Mouse (Mus musculus): ENCODE data around the gene Nxf1. TPM values are rescaled to one million over a fixed set of nuclear protein-coding genes. Genes with fewer than 3 reads are reported as not detected.

The Nxf1 gene
- total and polyA plus RNA-seq, 3 experiments = 122 to 296 (median 231) TPM

GRCm38 (mm10) chr19:8819596-8820423 lies 62.9 kb downstream of the Nxf1 start, which contains the start of gene Hnrnpul2 (continued):
- peak; percentile 53 for TF ChIP-seq KAT2A (conservative IDR thresholded peaks at IDR 0.05; ENCODE audit: low read depth, low read length)
- no peak for TF ChIP-seq GABPA (IDR thresholded peaks at IDR 0.05; ENCODE audit: low read depth, low read length)
- TF ChIP-seq ZKSCAN1 (IDR thresholded peaks at IDR 0.05; ENCODE audit: low read depth, low read length) = no peak
- TF ChIP-seq TAL1 (IDR thresholded peaks at IDR 0.05; ENCODE audit: low read length) = no peak
- TF ChIP-seq MYB (IDR thresholded peaks at IDR 0.05; ENCODE audit: low read depth, low read length) = no peak

Other genes starting within 250 kb of the Nxf1 start
Only the 30 nearest of the 33 such genes appear.
- gene Slc22a8, start 165.8 kb upstream of the Nxf1 start, total RNA-seq (2012; rRNA removed) = not detected in 2 replicates
- gene Slc22a8, start 165.8 kb upstream of the Nxf1 start, polyA plus RNA-seq (2012; ENCODE audit: insufficient read depth in 1 of 2, insufficient read length in 2 of 2, low read depth in 1 of 2, low replicate concordance in 2 of 2, missing spikeins in 1 of 2) = not detected
- not detected in 2 replicates for gene Slc22a6, start 139.0 kb upstream of the Nxf1 start, total RNA-seq (2012; rRNA removed)
- gene Slc22a6, start 139.0 kb upstream of the Nxf1 start, polyA plus RNA-seq (2012; ENCODE audit: insufficient read depth in 1 of 2, insufficient read length in 2 of 2, low read depth in 1 of 2, low replicate concordance in 2 of 2, missing spikeins in 1 of 2) = not detected
- under 0.01 TPM in 1 of 2 replicates, not detected in the other for gene Chrm1, start 93.3 kb upstream of the Nxf1 start, total RNA-seq (2012; rRNA removed)
- gene Chrm1, start 93.3 kb upstream of the Nxf1 start, polyA plus RNA-seq (2012; ENCODE audit: insufficient read depth in 1 of 2, insufficient read length in 2 of 2, low read depth in 1 of 2, low replicate concordance in 2 of 2, missing spikeins in 1 of 2) = under 1 TPM in 1 of 2 experiments, not detected in 1; 0.01 TPM
- gene Slc3a2, start 33.7 kb upstream of the Nxf1 start, total RNA-seq (2012; rRNA removed) = 164 and 253 TPM in 2 replicates
- 100 to 1,000 TPM; 428 to 670 TPM for gene Slc3a2, start 33.7 kb upstream of the Nxf1 start, polyA plus RNA-seq (2012; ENCODE audit: insufficient read depth in 1 of 2, insufficient read length in 2 of 2, low read depth in 1 of 2, low replicate concordance in 2 of 2, missing spikeins in 1 of 2)
- gene Wdr74, start 21.2 kb upstream of the Nxf1 start, total RNA-seq (2012; rRNA removed) = 158 and 208 TPM in 2 replicates
- gene Wdr74, start 21.2 kb upstream of the Nxf1 start, polyA plus RNA-seq (2012; ENCODE audit: insufficient read depth in 1 of 2, insufficient read length in 2 of 2, low read depth in 1 of 2, low replicate concordance in 2 of 2, missing spikeins in 1 of 2) = 100 to 1,000 TPM; 208 to 803 TPM
- gene 1700092M07Rik, start 16.4 kb upstream of the Nxf1 start, total RNA-seq (2012; rRNA removed) = 3.0 and 3.3 TPM in 2 replicates
- gene 1700092M07Rik, start 16.4 kb upstream of the Nxf1 start, polyA plus RNA-seq (2012; ENCODE audit: insufficient read depth in 1 of 2, insufficient read length in 2 of 2, low read depth in 1 of 2, low replicate concordance in 2 of 2, missing spikeins in 1 of 2) = 1 to 10 TPM in 1 of 2 experiments, not detected in 1; 4.3 TPM
- 27.5 and 28.7 TPM in 2 replicates for gene Stx5a, start 15.7 kb upstream of the Nxf1 start, total RNA-seq (2012; rRNA removed)
- 10 to 100 TPM in 1 of 2 experiments, not detected in 1; 50.0 TPM for gene Stx5a, start 15.7 kb upstream of the Nxf1 start, polyA plus RNA-seq (2012; ENCODE audit: insufficient read depth in 1 of 2, insufficient read length in 2 of 2, low read depth in 1 of 2, low replicate concordance in 2 of 2, missing spikeins in 1 of 2)
- 7.5 and 7.8 TPM in 2 replicates for gene Tmem223, start 13.9 kb downstream of the Nxf1 start, total RNA-seq (2012; rRNA removed)
- 10 to 100 TPM in 1 of 2 experiments, not detected in 1; 23.2 TPM for gene Tmem223, start 13.9 kb downstream of the Nxf1 start, polyA plus RNA-seq (2012; ENCODE audit: insufficient read depth in 1 of 2, insufficient read length in 2 of 2, low read depth in 1 of 2, low replicate concordance in 2 of 2, missing spikeins in 1 of 2)
- 49.2 and 60.0 TPM in 2 replicates for gene Tmem179b, start 17.4 kb downstream of the Nxf1 start, total RNA-seq (2012; rRNA removed)
- 100 to 1,000 TPM in 1 of 2 experiments, not detected in 1; 101 TPM for gene Tmem179b, start 17.4 kb downstream of the Nxf1 start, polyA plus RNA-seq (2012; ENCODE audit: insufficient read depth in 1 of 2, insufficient read length in 2 of 2, low read depth in 1 of 2, low replicate concordance in 2 of 2, missing spikeins in 1 of 2)
- gene Taf6l, start 29.3 kb downstream of the Nxf1 start, total RNA-seq (2012; rRNA removed) = 15.3 and 18.3 TPM in 2 replicates
- gene Taf6l, start 29.3 kb downstream of the Nxf1 start, polyA plus RNA-seq (2012; ENCODE audit: insufficient read depth in 1 of 2, insufficient read length in 2 of 2, low read depth in 1 of 2, low replicate concordance in 2 of 2, missing spikeins in 1 of 2) = 10 to 100 TPM in 1 of 2 experiments, not detected in 1; 25.5 TPM
- 165 and 188 TPM in 2 replicates for gene Polr2g, start 41.5 kb downstream of the Nxf1 start, total RNA-seq (2012; rRNA removed)
- gene Polr2g, start 41.5 kb downstream of the Nxf1 start, polyA plus RNA-seq (2012; ENCODE audit: insufficient read depth in 1 of 2, insufficient read length in 2 of 2, low read depth in 1 of 2, low replicate concordance in 2 of 2, missing spikeins in 1 of 2) = 100 to 1,000 TPM in 1 of 2 experiments, not detected in 1; 181 TPM
- gene Zbtb3, start 45.5 kb downstream of the Nxf1 start, total RNA-seq (2012; rRNA removed) = 2.6 and 2.9 TPM in 2 replicates
- 1 to 10 TPM in 1 of 2 experiments, not detected in 1; 2.4 TPM for gene Zbtb3, start 45.5 kb downstream of the Nxf1 start, polyA plus RNA-seq (2012; ENCODE audit: insufficient read depth in 1 of 2, insufficient read length in 2 of 2, low read depth in 1 of 2, low replicate concordance in 2 of 2, missing spikeins in 1 of 2)
- gene Ttc9c, start 62.3 kb downstream of the Nxf1 start, total RNA-seq (2012; rRNA removed) = 22.9 and 24.2 TPM in 2 replicates
- 10 to 100 TPM in 1 of 2 experiments, not detected in 1; 29.8 TPM for gene Ttc9c, start 62.3 kb downstream of the Nxf1 start, polyA plus RNA-seq (2012; ENCODE audit: insufficient read depth in 1 of 2, insufficient read length in 2 of 2, low read depth in 1 of 2, low replicate concordance in 2 of 2, missing spikeins in 1 of 2)
- gene Hnrnpul2, start 62.9 kb downstream of the Nxf1 start, total RNA-seq (2012; rRNA removed) = 39.4 and 44.6 TPM in 2 replicates
- gene Hnrnpul2, start 62.9 kb downstream of the Nxf1 start, polyA plus RNA-seq (2012; ENCODE audit: insufficient read depth in 1 of 2, insufficient read length in 2 of 2, low read depth in 1 of 2, low replicate concordance in 2 of 2, missing spikeins in 1 of 2) = 100 to 1,000 TPM; 106 to 174 TPM
- gene AC129217.1, start 72.7 kb downstream of the Nxf1 start, total RNA-seq (2012; rRNA removed) = 0.23 TPM in 1 of 2 replicates, not detected in the other
- gene AC129217.1, start 72.7 kb downstream of the Nxf1 start, polyA plus RNA-seq (2012; ENCODE audit: insufficient read depth in 1 of 2, insufficient read length in 2 of 2, low read depth in 1 of 2, low replicate concordance in 2 of 2, missing spikeins in 1 of 2) = 10 to 100 TPM in 1 of 2 experiments, not detected in 1; 53.4 TPM
- 26.0 and 29.5 TPM in 2 replicates for gene Bscl2, start 80.4 kb downstream of the Nxf1 start, total RNA-seq (2012; rRNA removed)
- gene Bscl2, start 80.4 kb downstream of the Nxf1 start, polyA plus RNA-seq (2012; ENCODE audit: insufficient read depth in 1 of 2, insufficient read length in 2 of 2, low read depth in 1 of 2, low replicate concordance in 2 of 2, missing spikeins in 1 of 2) = 10 to 100 TPM in 1 of 2 experiments, not detected in 1; 51.3 TPM
- gene Gng3, start 82.1 kb downstream of the Nxf1 start, total RNA-seq (2012; rRNA removed) = 0.15 and 0.29 TPM in 2 replicates
- 1 to 10 TPM in 1 of 2 experiments, not detected in 1; 2.5 TPM for gene Gng3, start 82.1 kb downstream of the Nxf1 start, polyA plus RNA-seq (2012; ENCODE audit: insufficient read depth in 1 of 2, insufficient read length in 2 of 2, low read depth in 1 of 2, low replicate concordance in 2 of 2, missing spikeins in 1 of 2)
- 0.15 and 0.26 TPM in 2 replicates for gene Lrrn4cl, start 93.7 kb downstream of the Nxf1 start, total RNA-seq (2012; rRNA removed)
- under 1 TPM in 1 of 2 experiments, not detected in 1; 0.54 TPM for gene Lrrn4cl, start 93.7 kb downstream of the Nxf1 start, polyA plus RNA-seq (2012; ENCODE audit: insufficient read depth in 1 of 2, insufficient read length in 2 of 2, low read depth in 1 of 2, low replicate concordance in 2 of 2, missing spikeins in 1 of 2)
- 179 and 187 TPM in 2 replicates for gene Ubxn1, start 114.4 kb downstream of the Nxf1 start, total RNA-seq (2012; rRNA removed)
- gene Ubxn1, start 114.4 kb downstream of the Nxf1 start, polyA plus RNA-seq (2012; ENCODE audit: insufficient read depth in 1 of 2, insufficient read length in 2 of 2, low read depth in 1 of 2, low replicate concordance in 2 of 2, missing spikeins in 1 of 2) = 100 to 1,000 TPM in 1 of 2 experiments, not detected in 1; 366 TPM
- 46.3 and 49.4 TPM in 2 replicates for gene Uqcc3, start 123.8 kb downstream of the Nxf1 start, total RNA-seq (2012; rRNA removed)
- 10 to 100 TPM in 1 of 2 experiments, not detected in 1; 55.0 TPM for gene Uqcc3, start 123.8 kb downstream of the Nxf1 start, polyA plus RNA-seq (2012; ENCODE audit: insufficient read depth in 1 of 2, insufficient read length in 2 of 2, low read depth in 1 of 2, low replicate concordance in 2 of 2, missing spikeins in 1 of 2)
- 10.3 and 15.5 TPM in 2 replicates for gene Lbhd1, start 126.7 kb downstream of the Nxf1 start, total RNA-seq (2012; rRNA removed)
- 100 to 1,000 TPM in 1 of 2 experiments, 10 to 100 TPM in 1; 46.5 to 123 TPM for gene Lbhd1, start 126.7 kb downstream of the Nxf1 start, polyA plus RNA-seq (2012; ENCODE audit: insufficient read depth in 1 of 2, insufficient read length in 2 of 2, low read depth in 1 of 2, low replicate concordance in 2 of 2, missing spikeins in 1 of 2)
- not detected in 2 replicates for gene Gm49403, start 126.9 kb downstream of the Nxf1 start, total RNA-seq (2012; rRNA removed)
- gene Gm49403, start 126.9 kb downstream of the Nxf1 start, polyA plus RNA-seq (2012; ENCODE audit: insufficient read depth in 1 of 2, insufficient read length in 2 of 2, low read depth in 1 of 2, low replicate concordance in 2 of 2, missing spikeins in 1 of 2) = not detected
- gene 1810009A15Rik, start 131.8 kb downstream of the Nxf1 start, total RNA-seq (2012; rRNA removed) = 171 and 184 TPM in 2 replicates
- 100 to 1,000 TPM in 1 of 2 experiments, not detected in 1; 189 TPM for gene 1810009A15Rik, start 131.8 kb downstream of the Nxf1 start, polyA plus RNA-seq (2012; ENCODE audit: insufficient read depth in 1 of 2, insufficient read length in 2 of 2, low read depth in 1 of 2, low replicate concordance in 2 of 2, missing spikeins in 1 of 2)
- 0.77 TPM in 1 of 2 replicates, not detected in the other for gene Gm49416, start 131.9 kb downstream of the Nxf1 start, total RNA-seq (2012; rRNA removed)
- gene Gm49416, start 131.9 kb downstream of the Nxf1 start, polyA plus RNA-seq (2012; ENCODE audit: insufficient read depth in 1 of 2, insufficient read length in 2 of 2, low read depth in 1 of 2, low replicate concordance in 2 of 2, missing spikeins in 1 of 2) = 10 to 100 TPM in 1 of 2 experiments, not detected in 1; 31.2 TPM
- gene Ints5, start 135.9 kb downstream of the Nxf1 start, total RNA-seq (2012; rRNA removed) = 38.1 and 43.9 TPM in 2 replicates
- 10 to 100 TPM in 1 of 2 experiments, not detected in 1; 51.5 TPM for gene Ints5, start 135.9 kb downstream of the Nxf1 start, polyA plus RNA-seq (2012; ENCODE audit: insufficient read depth in 1 of 2, insufficient read length in 2 of 2, low read depth in 1 of 2, low replicate concordance in 2 of 2, missing spikeins in 1 of 2)
- 104 and 122 TPM in 2 replicates for gene Ganab, start 141.0 kb downstream of the Nxf1 start, total RNA-seq (2012; rRNA removed)
- 100 to 1,000 TPM in 1 of 2 experiments, not detected in 1; 123 TPM for gene Ganab, start 141.0 kb downstream of the Nxf1 start, polyA plus RNA-seq (2012; ENCODE audit: insufficient read depth in 1 of 2, insufficient read length in 2 of 2, low read depth in 1 of 2, low replicate concordance in 2 of 2, missing spikeins in 1 of 2)
- gene B3gat3, start 163.3 kb downstream of the Nxf1 start, total RNA-seq (2012; rRNA removed) = 21.0 and 26.2 TPM in 2 replicates
- gene B3gat3, start 163.3 kb downstream of the Nxf1 start, polyA plus RNA-seq (2012; ENCODE audit: insufficient read depth in 1 of 2, insufficient read length in 2 of 2, low read depth in 1 of 2, low replicate concordance in 2 of 2, missing spikeins in 1 of 2) = 10 to 100 TPM in 1 of 2 experiments, not detected in 1; 35.4 TPM
- gene Rom1, start 172.3 kb downstream of the Nxf1 start, total RNA-seq (2012; rRNA removed) = 1.6 and 4.1 TPM in 2 replicates
- 1 to 10 TPM in 1 of 2 experiments, not detected in 1; 3.1 TPM for gene Rom1, start 172.3 kb downstream of the Nxf1 start, polyA plus RNA-seq (2012; ENCODE audit: insufficient read depth in 1 of 2, insufficient read length in 2 of 2, low read depth in 1 of 2, low replicate concordance in 2 of 2, missing spikeins in 1 of 2)
- 13.0 and 16.6 TPM in 2 replicates for gene Eml3, start 172.5 kb downstream of the Nxf1 start, total RNA-seq (2012; rRNA removed)
- 10 to 100 TPM in 1 of 2 experiments, not detected in 1; 23.4 TPM for gene Eml3, start 172.5 kb downstream of the Nxf1 start, polyA plus RNA-seq (2012; ENCODE audit: insufficient read depth in 1 of 2, insufficient read length in 2 of 2, low read depth in 1 of 2, low replicate concordance in 2 of 2, missing spikeins in 1 of 2)
- 150 and 171 TPM in 2 replicates for gene Mta2, start 184.8 kb downstream of the Nxf1 start, total RNA-seq (2012; rRNA removed)
- 100 to 1,000 TPM; 116 to 167 TPM for gene Mta2, start 184.8 kb downstream of the Nxf1 start, polyA plus RNA-seq (2012; ENCODE audit: insufficient read depth in 1 of 2, insufficient read length in 2 of 2, low read depth in 1 of 2, low replicate concordance in 2 of 2, missing spikeins in 1 of 2)

Measured in MEL (cell line).